Mouse (Mus musculus) E14TG2a.4 (cell line): Measurements from ENCODE around the gene Man2a1.

ENCODE experiments used
- CTCF ChIP-seq: conservative IDR thresholded peaks from 2 replicates; pipeline ENCODE4 v1.5.1; 2014; ENCODE audit warnings: low read length
- NANOG ChIP-seq: IDR thresholded peaks from 2 replicates; pipeline ENCODE4 v1.6.1; 2014; ENCODE audit warnings: borderline replicate concordance, low read length, mixed read lengths

DNA sequence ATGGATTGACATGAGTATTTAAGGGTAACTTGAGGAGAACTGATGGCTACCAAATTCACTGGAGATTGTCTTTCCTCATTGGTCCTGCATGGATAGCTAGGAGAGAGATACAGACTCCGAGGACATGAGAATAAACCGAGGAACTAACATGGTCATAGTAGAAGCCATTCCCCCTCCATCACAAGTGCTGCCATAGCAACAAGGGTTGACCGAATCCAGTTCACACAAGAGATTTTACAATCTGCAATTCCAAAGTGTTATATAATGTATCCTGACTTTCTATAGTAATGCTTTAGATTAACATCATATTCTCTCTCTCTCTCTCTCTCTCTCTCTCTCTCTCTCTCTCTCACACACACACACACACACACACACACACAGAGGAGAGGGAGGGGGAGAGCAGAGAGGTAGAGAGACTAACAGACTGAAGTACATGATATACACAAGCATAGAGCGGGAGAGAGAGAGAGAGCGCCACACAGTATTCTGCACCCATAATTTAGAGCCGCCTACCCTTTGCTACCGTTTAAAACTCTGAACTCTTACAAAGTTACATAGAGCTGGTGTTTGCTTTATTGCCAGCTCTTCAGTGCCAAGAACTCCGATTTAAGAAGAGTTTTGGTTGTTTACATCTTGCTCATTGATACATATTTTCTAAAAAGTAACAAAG lies 37.5 kb downstream of the Man2a1 start:
- TF ChIP-seq CTCF: no peak
- no peak for TF ChIP-seq NANOG
